Mouse (Mus musculus): Measurements from ENCODE around the gene Pcgf1. TPM values are rescaled to one million over a fixed set of nuclear protein-coding genes. Genes with fewer than 3 reads are reported as not detected.
A peak's percentile ranks its signal among the peaks of the same experiment; 100 is the strongest.

Gene Pcgf1
- polyA plus RNA-seq, 1 experiment from 2014 or later: 44.3 TPM

GRCm38 (mm10) chr6:83043561-83043960 lies 34.1 kb upstream of the Pcgf1 start:
- WGBS: 75% methylated on average over 6 of the region's 6 CpGs
- no peak overlapping the region for H3K4me3 ChIP-seq
- no peak overlapping the region for H3K9ac ChIP-seq
- H3K27me3 ChIP-seq: no peaks in the 10 kb centered on the region
- H3K4me2 ChIP-seq: no peak overlapping the region
- peaks cover 3% of the 10 kb centered on the region for H3K4me1 ChIP-seq
- no peak overlapping the region for H3K27ac ChIP-seq
- H3K36me3 ChIP-seq: no peaks in the 10 kb centered on the region
- H3K9me3 ChIP-seq: no peaks in the 10 kb centered on the region
- ATAC-seq (ENCODE audit: insufficient number of reproducible peaks, insufficient read depth, low FRiP score, low TSS enrichment, low read depth): no peak

DNA sequence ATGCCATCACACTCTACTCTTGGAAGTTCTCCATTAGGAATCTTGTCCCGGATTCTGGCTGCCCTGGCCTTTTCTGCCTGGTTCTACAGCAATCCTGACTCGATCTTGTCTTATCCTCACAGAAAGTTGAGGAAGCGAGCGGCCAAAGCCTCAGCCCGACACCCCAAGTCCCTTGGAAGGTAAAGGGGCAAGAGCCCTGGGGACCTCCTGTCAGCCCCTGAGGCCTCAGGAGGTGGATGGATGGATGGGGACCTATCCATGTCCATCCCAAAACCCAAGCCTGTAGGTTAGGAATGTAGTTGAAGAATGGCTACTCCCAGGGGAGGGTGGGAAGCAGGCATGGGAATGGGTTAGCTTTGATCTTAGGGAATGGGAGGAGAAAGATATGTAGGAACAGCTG lies 33.7 kb upstream of the Pcgf1 start:
- H3K4me1 ChIP-seq: no peaks in the 10 kb centered on the region
- H3K27ac ChIP-seq: no peak overlapping the region
- no peak for ATAC-seq (ENCODE audit: insufficient number of reproducible peaks, insufficient read depth, low FRiP score, low TSS enrichment, low read depth)
- WGBS: 95% methylated on average over 5 of the region's 5 CpGs
- H3K36me3 ChIP-seq: no peaks in the 10 kb centered on the region
- H3K27me3 ChIP-seq: no peaks in the 10 kb centered on the region
- H3K9me3 ChIP-seq: no peaks in the 10 kb centered on the region
- H3K4me2 ChIP-seq: no peak overlapping the region
- H3K4me3 ChIP-seq: no peak overlapping the region
- H3K9ac ChIP-seq: no peak overlapping the region

DNA sequence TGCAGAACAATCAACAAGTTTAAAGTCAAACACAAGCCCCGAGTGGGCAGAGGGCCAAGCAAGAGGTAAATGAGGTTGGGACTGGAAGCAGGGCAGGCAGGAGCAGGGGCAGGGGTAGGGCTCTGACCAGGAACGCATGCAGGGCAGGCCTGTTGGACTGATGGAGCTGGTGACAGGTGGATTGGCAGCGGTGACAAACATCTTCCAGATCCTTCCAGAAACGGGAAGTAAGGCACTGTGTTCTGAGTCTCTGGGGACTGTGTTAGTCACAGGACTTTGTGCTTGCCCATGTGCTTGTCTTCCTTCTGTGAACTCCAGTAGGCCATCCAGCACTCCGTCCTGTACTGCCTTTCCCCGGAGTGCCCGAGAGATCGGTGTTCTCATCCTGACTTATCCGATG lies 32.9 kb upstream of the Pcgf1 start:
- no peak for ATAC-seq (ENCODE audit: insufficient number of reproducible peaks, insufficient read depth, low FRiP score, low TSS enrichment, low read depth)
- Histone ChIP-seq H3K27me3 (no peaks in the 10 kb centered on the region), H3K27ac (no peak overlapping the region), H3K4me2 (no peak overlapping the region), H3K4me3 (no peak overlapping the region), H3K9ac (no peak overlapping the region), H3K4me1 (no peaks in the 10 kb centered on the region), H3K36me3 (0 out of 2 replicates have a peak, but pooled peaks cover under 1% of the 10 kb centered on the region), H3K9me3 (no peaks in the 10 kb centered on the region)
- WGBS: 77% methylated on average over 9 of the region's 9 CpGs

DNA sequence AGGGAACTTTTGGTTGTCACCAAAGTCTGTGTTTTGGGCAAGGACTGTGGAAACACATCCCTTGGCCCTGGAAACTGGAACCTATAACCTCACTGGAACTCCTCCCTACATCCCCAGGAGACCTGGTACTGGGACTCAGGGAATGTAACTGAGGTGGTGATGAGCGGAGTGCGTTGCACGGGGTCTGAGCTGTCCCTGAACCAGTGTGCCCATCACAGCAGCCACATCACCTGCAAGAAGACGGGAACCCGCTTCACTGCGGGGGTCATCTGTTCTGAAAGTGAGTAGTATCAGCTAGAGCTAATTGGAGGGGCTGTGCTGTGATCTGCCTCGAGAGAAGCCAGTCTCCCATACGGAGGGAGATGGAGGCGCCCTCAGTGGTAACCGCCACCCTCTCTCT lies 28.3 kb upstream of the Pcgf1 start:
- WGBS: 69% methylated on average over 10 of the region's 10 CpGs

GRCm38 (mm10) chr6:83053136-83053960 lies 24.3 kb upstream of the Pcgf1 start:
- H3K4me1 ChIP-seq: peaks cover 26% of the 10 kb centered on the region
- ATAC-seq (ENCODE audit: insufficient number of reproducible peaks, insufficient read depth, low FRiP score, low TSS enrichment, low read depth): no peak
- H3K36me3 ChIP-seq: peaks cover 38% of the 10 kb centered on the region
- peak overlapping the region; percentile 88 for H3K4me2 ChIP-seq
- H3K27me3 ChIP-seq: no peaks in the 10 kb centered on the region
- H3K9me3 ChIP-seq: no peaks in the 10 kb centered on the region
- H3K27ac ChIP-seq: peak overlapping the region; percentile 92
- H3K4me3 ChIP-seq: peak overlapping the region; percentile 99
- 1% methylated on average over 26 of the region's 26 CpGs for WGBS
- H3K9ac ChIP-seq: peak overlapping the region; percentile 96

More for the DNA sequence above, 28.3 kb upstream of the Pcgf1 start:
- no peak overlapping the region for H3K9ac ChIP-seq
- H3K27me3 ChIP-seq: no peaks in the 10 kb centered on the region
- H3K4me2 ChIP-seq: no peak overlapping the region
- peaks cover 19% of the 10 kb centered on the region for H3K36me3 ChIP-seq
- no peak for ATAC-seq (ENCODE audit: insufficient number of reproducible peaks, insufficient read depth, low FRiP score, low TSS enrichment, low read depth)
- H3K27ac ChIP-seq: no peak overlapping the region
- H3K9me3 ChIP-seq: no peaks in the 10 kb centered on the region
- no peak overlapping the region for H3K4me3 ChIP-seq
- peaks cover 12% of the 10 kb centered on the region for H3K4me1 ChIP-seq

DNA sequence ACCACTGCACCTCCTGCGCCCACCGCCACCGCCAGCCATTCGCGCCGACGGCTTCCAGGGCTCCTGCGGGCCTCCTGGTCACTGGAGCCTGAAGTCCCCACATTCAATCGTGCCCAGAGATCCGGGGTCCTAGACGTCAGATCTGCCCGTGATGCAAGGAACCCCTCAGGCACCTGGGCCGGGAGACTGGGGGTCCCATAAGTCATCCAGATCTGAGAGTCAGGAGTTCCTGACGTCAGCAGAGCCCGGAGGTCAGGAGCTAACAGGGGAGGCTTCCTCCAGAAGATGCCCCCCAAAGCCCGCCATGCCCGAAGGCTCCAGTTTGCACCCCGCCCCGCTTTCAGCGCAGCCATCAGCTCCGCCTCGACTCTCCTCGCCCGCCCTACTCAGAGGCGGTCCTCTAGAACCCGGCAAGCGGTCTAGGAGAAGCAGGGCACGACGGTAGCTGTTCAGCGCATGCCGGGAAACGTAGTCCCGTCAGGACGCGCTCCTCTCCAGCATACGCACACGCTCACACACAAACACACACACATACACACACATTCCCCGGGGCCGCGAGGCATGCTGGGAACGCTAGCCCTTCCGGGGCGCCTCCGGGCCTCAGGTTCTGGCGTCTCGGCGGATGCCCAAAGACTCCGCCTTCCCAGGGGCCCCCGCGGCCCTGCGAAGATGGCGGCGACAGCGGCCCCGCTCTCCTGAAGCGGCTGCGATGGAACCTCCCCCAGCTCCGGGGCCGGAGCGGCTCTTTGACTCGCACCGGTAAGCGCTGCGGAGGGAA lies 23.4 kb upstream of the Pcgf1 start, which contains the start of gene Aup1:
TSS of gene Aup1 (plus strand) at position 448 of the 778 bp plus-strand sequence.
- WGBS: under 1% methylated on average over 64 of the region's 64 CpGs
- Histone ChIP-seq H3K4me3 (peak within 1 kb of the TSS; percentile 99), H3K27ac (peak within 1 kb of the TSS; percentile 92), H3K27me3 (no peaks in the 10 kb centered on the region), H3K9ac (peak within 1 kb of the TSS; percentile 96), H3K4me1 (peaks cover 26% of the 10 kb centered on the region), H3K4me2 (peak within 1 kb of the TSS; percentile 88), H3K36me3 (peaks cover 38% of the 10 kb centered on the region), H3K9me3 (no peaks in the 10 kb centered on the region)
- ATAC-seq (ENCODE audit: insufficient number of reproducible peaks, insufficient read depth, low FRiP score, low TSS enrichment, low read depth): peak; percentile 94

DNA sequence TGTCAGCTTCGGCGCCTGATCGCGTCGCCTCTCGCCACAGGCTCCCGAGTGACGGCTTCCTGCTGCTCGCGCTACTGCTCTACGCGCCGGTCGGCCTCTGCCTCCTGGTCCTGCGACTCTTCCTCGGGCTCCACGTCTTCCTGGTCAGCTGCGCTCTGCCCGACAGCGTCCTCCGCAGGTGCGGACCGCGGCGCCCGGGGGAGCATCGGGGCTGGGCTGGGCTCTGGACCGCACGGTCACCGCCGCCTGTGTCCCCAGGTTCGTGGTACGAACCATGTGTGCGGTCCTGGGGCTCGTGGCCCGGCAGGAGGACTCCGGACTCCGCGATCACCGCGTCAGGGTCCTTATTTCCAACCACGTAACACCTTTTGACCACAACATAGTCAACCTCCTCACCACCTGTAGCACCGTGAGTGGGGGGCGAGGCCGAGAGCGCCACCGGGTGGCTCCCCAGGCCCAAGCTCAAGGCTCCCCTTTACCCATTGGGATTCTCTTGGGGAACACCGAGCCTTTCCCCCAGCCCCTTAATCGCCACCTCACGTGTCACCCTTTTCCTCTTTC lies 22.7 kb upstream of the Pcgf1 start, which contains the start of gene Htra2:
TSS of gene Htra2 (minus strand) at position 403 of the 561 bp plus-strand sequence.
- ATAC-seq (ENCODE audit: insufficient number of reproducible peaks, insufficient read depth, low FRiP score, low TSS enrichment, low read depth): peak; percentile 12; the same call in 1 of the 2 replicates
- peak within 1 kb of the TSS; percentile 88 for H3K4me2 ChIP-seq
- no peaks in the 10 kb centered on the region; the same call in 1 of the 2 replicates for H3K27me3 ChIP-seq
- H3K9ac ChIP-seq: peak within 1 kb of the TSS; percentile 96
- peak within 1 kb of the TSS; percentile 99 for H3K4me3 ChIP-seq
- peak within 1 kb of the TSS; percentile 92 for H3K27ac ChIP-seq
- H3K9me3 ChIP-seq: no peaks in the 10 kb centered on the region
- H3K36me3 ChIP-seq: peaks cover 36% of the 10 kb centered on the region
- peaks cover 26% of the 10 kb centered on the region for H3K4me1 ChIP-seq
- WGBS: 0% methylated on average over 50 of the region's 50 CpGs

GRCm38 (mm10) chr6:83057790-83058189 lies 19.9 kb upstream of the Pcgf1 start, which contains the start of gene Dqx1:
TSS of gene Dqx1 (plus strand) at chr6:83057844.
- ATAC-seq (ENCODE audit: insufficient number of reproducible peaks, insufficient read depth, low FRiP score, low TSS enrichment, low read depth): no peak
- no peak within 1 kb of the TSS for H3K4me2 ChIP-seq
- H3K4me3 ChIP-seq: no peak within 1 kb of the TSS
- H3K27me3 ChIP-seq: peaks cover 23% of the 10 kb centered on the region
- H3K4me1 ChIP-seq: peaks cover 21% of the 10 kb centered on the region
- no peaks in the 10 kb centered on the region for H3K9me3 ChIP-seq
- 55% methylated on average over 3 of the region's 3 CpGs for WGBS
- H3K36me3 ChIP-seq: peaks cover 20% of the 10 kb centered on the region
- H3K27ac ChIP-seq: no peak within 1 kb of the TSS
- no peak within 1 kb of the TSS for H3K9ac ChIP-seq

- Histone ChIP-seq H3K9me3 (no peaks in the 10 kb centered on the region), H3K4me3 (no peak overlapping the region), H3K27ac (no peak overlapping the region), H3K4me2 (no peak overlapping the region), H3K9ac (no peak overlapping the region), H3K27me3 (peaks cover 32% of the 10 kb centered on the region), H3K36me3 (peaks cover 20% of the 10 kb centered on the region), H3K4me1 (peaks cover 14% of the 10 kb centered on the region)
- WGBS: 87% methylated on average over 2 of the region's 2 CpGs
- no peak for ATAC-seq (ENCODE audit: insufficient number of reproducible peaks, insufficient read depth, low FRiP score, low TSS enrichment, low read depth)
Observed at GRCm38 (mm10) chr6:83058725-83059124, 18.9 kb upstream of the Pcgf1 start.

- WGBS: 45% methylated on average over 8 of the region's 8 CpGs
- Histone ChIP-seq H3K27ac (no peak overlapping the region), H3K9me3 (no peaks in the 10 kb centered on the region), H3K9ac (no peak overlapping the region), H3K4me2 (no peak overlapping the region), H3K4me1 (peaks cover 28% of the 10 kb centered on the region), H3K27me3 (peaks cover 100% of the 10 kb centered on the region), H3K4me3 (no peak overlapping the region), H3K36me3 (no peaks in the 10 kb centered on the region)
- ATAC-seq (ENCODE audit: insufficient number of reproducible peaks, insufficient read depth, low FRiP score, low TSS enrichment, low read depth): no peak
Observed at GRCm38 (mm10) chr6:83065995-83066394, 11.7 kb upstream of the Pcgf1 start.

GRCm38 (mm10) chr6:83066441-83066840 lies 11.2 kb upstream of the Pcgf1 start:
- Histone ChIP-seq H3K4me2 (no peak overlapping the region), H3K27me3 (peaks cover 100% of the 10 kb centered on the region), H3K36me3 (no peaks in the 10 kb centered on the region), H3K9ac (no peak overlapping the region), H3K4me1 (peaks cover 32% of the 10 kb centered on the region), H3K27ac (no peak overlapping the region), H3K9me3 (no peaks in the 10 kb centered on the region), H3K4me3 (no peak overlapping the region)
- no peak for ATAC-seq (ENCODE audit: insufficient number of reproducible peaks, insufficient read depth, low FRiP score, low TSS enrichment, low read depth)
- WGBS: 30% methylated on average over 6 of the region's 6 CpGs
